Mouse (Mus musculus): ENCODE results near the gene Car6. TPM values are rescaled to one million over a fixed set of nuclear protein-coding genes. Genes with fewer than 3 reads are reported as not detected.

Gene Car6
- polyA plus RNA-seq, 1 experiment from 2014 or later, result not detected

GRCm38 (mm10) chr4:150144242-150144641, 56.9 kb downstream of the Car6 start:
- no peak for ATAC-seq
- WGBS, result 25% methylated on average over 12 of the region's 12 CpGs
- Histone ChIP-seq H3K27me3 (peaks cover 3% of the 10 kb centered on the region; the same call in 1 of the 2 replicates), H3K9me3 (peaks cover 7% of the 10 kb centered on the region), H3K4me3 (replicated peaks) (no peak overlapping the region), H3K27ac (no peak overlapping the region), H3K36me3 (no peaks in the 10 kb centered on the region), H3K9ac (replicated peaks) (no peak overlapping the region), H3K4me1 (replicated peaks) (0 out of 2 replicates have a peak, but pooled peaks cover 4% of the 10 kb centered on the region), H3K4me2 (replicated peaks) (no peak overlapping the region)

GRCm38 (mm10) chr4:150140346-150140745, 60.8 kb downstream of the Car6 start:
- WGBS, result 68% methylated on average over 7 of the region's 7 CpGs
- H3K9ac ChIP-seq (replicated peaks), result no peak overlapping the region

GRCm38 (mm10) chr4:150139090-150139489, 62.0 kb downstream of the Car6 start:
- no peaks in the 10 kb centered on the region for H3K9me3 ChIP-seq
- H3K4me2 ChIP-seq (replicated peaks), result no peak overlapping the region
- H3K9ac ChIP-seq (replicated peaks), result no peak overlapping the region
- ATAC-seq, result no peak
- peaks cover 5% of the 10 kb centered on the region; the same call in 1 of the 2 replicates for H3K27me3 ChIP-seq
- H3K4me1 ChIP-seq (replicated peaks), result peaks cover 11% of the 10 kb centered on the region; the same call in 1 of the 2 replicates
- WGBS, result 71% methylated on average over 13 of the region's 13 CpGs
- no peak overlapping the region for H3K27ac ChIP-seq
- no peaks in the 10 kb centered on the region for H3K36me3 ChIP-seq
- no peak overlapping the region for H3K4me3 ChIP-seq (replicated peaks)

More at GRCm38 (mm10) chr4:150140346-150140745, 60.8 kb downstream of the Car6 start:
- Histone ChIP-seq H3K4me2 (replicated peaks) (no peak overlapping the region), H3K9me3 (no peaks in the 10 kb centered on the region), H3K27me3 (peaks cover 5% of the 10 kb centered on the region; the same call in 1 of the 2 replicates), H3K36me3 (no peaks in the 10 kb centered on the region), H3K27ac (no peak overlapping the region), H3K4me1 (replicated peaks) (peaks cover 11% of the 10 kb centered on the region; the same call in 1 of the 2 replicates), H3K4me3 (replicated peaks) (no peak overlapping the region)
- no peak for ATAC-seq

- Histone ChIP-seq H3K27ac (no peak overlapping the region), H3K9ac (replicated peaks) (peak overlapping the region; percentile 50)
Observed at GRCm38 (mm10) chr4:150138084-150138543, 63.0 kb downstream of the Car6 start.

GRCm38 (mm10) chr4:150137368-150138083, 63.6 kb downstream of the Car6 start:
- Histone ChIP-seq H3K27me3 (peaks cover 5% of the 10 kb centered on the region; the same call in 1 of the 2 replicates), H3K36me3 (no peaks in the 10 kb centered on the region), H3K4me1 (replicated peaks) (peaks cover 18% of the 10 kb centered on the region), H3K9ac (replicated peaks) (no peak overlapping the region), H3K9me3 (no peaks in the 10 kb centered on the region), H3K4me3 (replicated peaks) (no peak overlapping the region), H3K27ac (no peak overlapping the region), H3K4me2 (replicated peaks) (peak overlapping the region; percentile 44; the same call in 1 of the 2 replicates)
- WGBS, result 85% methylated on average over 7 of the region's 7 CpGs
- peak; percentile 28 for ATAC-seq

More at GRCm38 (mm10) chr4:150138084-150138543, 63.0 kb downstream of the Car6 start:
- WGBS, result 22% methylated on average over 9 of the region's 9 CpGs
- ATAC-seq, result peak; percentile 74
- Histone ChIP-seq H3K9me3 (no peaks in the 10 kb centered on the region), H3K4me1 (replicated peaks) (peaks cover 13% of the 10 kb centered on the region), H3K4me2 (replicated peaks) (peak overlapping the region; percentile 44), H3K36me3 (no peaks in the 10 kb centered on the region), H3K27me3 (peaks cover 5% of the 10 kb centered on the region; the same call in 1 of the 2 replicates), H3K4me3 (replicated peaks) (peak overlapping the region; percentile 30)

Other genes starting within 250 kb of the Car6 start
- 4.0 and 4.8 TPM in 2 replicates for gene Spsb1, start 246.3 kb downstream of the Car6 start, polyA plus RNA-seq (2015; fragmentation: Nextera tagmentation; extraction: Ambion mirVana)
- gene H6pd, start 192.3 kb downstream of the Car6 start, polyA plus RNA-seq (2015; fragmentation: Nextera tagmentation; extraction: Ambion mirVana), result 1.7 and 1.9 TPM in 2 replicates
- gene Gpr157, start 114.0 kb downstream of the Car6 start, polyA plus RNA-seq (2015; fragmentation: Nextera tagmentation; extraction: Ambion mirVana), result 0.15 and 0.26 TPM in 2 replicates
- gene Slc2a5, start 82.0 kb downstream of the Car6 start, polyA plus RNA-seq (2015; fragmentation: Nextera tagmentation; extraction: Ambion mirVana), result 1.7 and 2.0 TPM in 2 replicates
- gene Slc2a7, start 52.4 kb downstream of the Car6 start, polyA plus RNA-seq (2015; fragmentation: Nextera tagmentation; extraction: Ambion mirVana), result not detected in 2 replicates
- 945 and 955 TPM in 2 replicates for gene Eno1, start 35.4 kb upstream of the Car6 start, polyA plus RNA-seq (2015; fragmentation: Nextera tagmentation; extraction: Ambion mirVana)
- gene Rere, start 80.3 kb upstream of the Car6 start, polyA plus RNA-seq (2015; fragmentation: Nextera tagmentation; extraction: Ambion mirVana), result 42.4 and 43.6 TPM in 2 replicates

All from midbrain, embryonic 13.5 days (tissue).